9 mouse cellular contexts compared by ENCODE assay signal in the genomic region with DNA sequence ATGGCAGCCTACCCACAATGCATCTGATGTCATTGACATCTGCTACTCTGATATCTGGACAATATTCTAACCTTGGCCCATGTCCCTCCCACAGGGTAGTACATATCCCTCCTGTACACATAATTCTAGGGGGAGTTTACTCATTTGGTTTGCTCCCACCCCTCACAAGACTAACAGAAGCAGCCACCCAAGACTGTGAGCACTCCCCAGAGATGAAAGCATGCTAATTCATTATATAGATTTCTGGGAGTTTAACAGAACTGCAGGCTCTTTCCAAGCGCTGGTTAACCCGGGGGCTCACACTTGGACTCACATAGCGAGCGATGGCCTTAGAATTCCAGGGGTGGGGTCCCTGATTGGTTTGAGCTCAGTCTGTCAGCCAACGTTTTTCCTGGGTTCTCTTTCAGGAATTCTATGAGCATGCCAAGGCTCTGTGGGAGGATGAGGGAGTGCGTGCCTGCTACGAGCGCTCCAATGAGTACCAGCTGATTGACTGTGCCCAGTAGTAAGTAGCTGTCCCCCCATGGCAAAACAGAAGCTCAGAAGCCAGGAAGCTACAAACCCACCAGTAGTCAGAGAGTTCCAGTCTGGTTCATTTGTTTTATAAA. TPM values are rescaled to one million over a fixed set of nuclear protein-coding genes. Genes with fewer than 3 reads are reported as not detected.
DNase-seq lines count a peak whose midpoint lies in the region; ATAC-seq and TF ChIP-seq lines count a peak whose summit lies in the region.
"Had no signal": no experiment of that assay in that cellular context is flagged by ENCODE, and none has a peak within 500 bp of the region (broad histone marks: within the 10 kb centered on the region; RNA-seq: fewer than 3 reads in every experiment).

No protein-coding gene starts in this region.

- TF ChIP-seq EP300 in heart, adult 2 months (IDR thresholded peaks at IDR 0.05; ENCODE audit: insufficient read depth, low read depth, low read length): no peak

- intact Hi-C loops in heart, adult 2 months (cut with DNase I): loop anchor here (1.0 kb wide), 1 partner anchor 12 kb away; no protein-coding TSS in a partner anchor
- intact Hi-C loops in heart, postnatal 25 days (cut with DNase I): no loop called here

- no peak for TF ChIP-seq POLR2A in heart, adult 2 months (IDR thresholded peaks at IDR 0.05; ENCODE audit: insufficient read depth, low read depth, low read length)
- TF ChIP-seq POLR2A in olfactory bulb, adult 2 months (IDR thresholded peaks at IDR 0.05; ENCODE audit: insufficient read depth, low read depth, low read length): no peak

- no peak for TF ChIP-seq CTCF in heart, adult 2 months (IDR thresholded peaks at IDR 0.05)
- no peak for TF ChIP-seq CTCF in olfactory bulb, adult 2 months (IDR thresholded peaks at IDR 0.05; ENCODE audit: insufficient read depth, low read depth, low read length)

- peaks cover 11% of the 10 kb centered on the region for H3K79me2 ChIP-seq in heart, adult 2 months (replicated peaks; ENCODE audit: control insufficient read depth, insufficient read depth, low read length)

- H3K27me3 ChIP-seq in heart, adult 2 months (ENCODE audit: control insufficient read depth, insufficient read depth, low read length): no peaks in the 10 kb centered on the region
- no peaks in the 10 kb centered on the region for H3K27me3 ChIP-seq in lung, embryonic 16.5 days (ENCODE audit: control insufficient read depth, insufficient read depth, low read depth, low read length)
- no peaks in the 10 kb centered on the region for H3K27me3 ChIP-seq in intestine, embryonic 15.5 days (replicated peaks)

- ATAC-seq in lung, embryonic 16.5 days (ENCODE audit: low read depth): no peak
- ATAC-seq in intestine, embryonic 15.5 days: no peak

- WGBS in heart, adult 2 months: 26% methylated on average over 8 of the region's 8 CpGs
- WGBS in lung, embryonic 16.5 days: 40% methylated on average over 8 of the region's 8 CpGs
- 52% methylated on average over 8 of the region's 8 CpGs for WGBS in intestine, embryonic 15.5 days
- WGBS in olfactory bulb, adult 2 months: 36% methylated on average over 8 of the region's 8 CpGs

- peak overlapping the region; percentile 32; the same call in 1 of the 2 replicates for H3K4me3 ChIP-seq in heart, adult 2 months
- H3K4me3 ChIP-seq in lung, embryonic 16.5 days (ENCODE audit: low read length): no peak overlapping the region
- no peak overlapping the region for H3K4me3 ChIP-seq in intestine, embryonic 15.5 days (replicated peaks)
- no peak overlapping the region for H3K4me3 ChIP-seq in olfactory bulb, adult 2 months (ENCODE audit: insufficient read depth, low read depth, low read length)
- H3K4me3 ChIP-seq: erythroblast, embryonic 14.5 days had no signal

- H3K36me3 ChIP-seq in heart, adult 2 months (ENCODE audit: control insufficient read depth, insufficient read depth, low read length): peaks cover 55% of the 10 kb centered on the region
- H3K36me3 ChIP-seq in lung, embryonic 16.5 days (ENCODE audit: control insufficient read depth, insufficient read depth, low read length): peaks cover 35% of the 10 kb centered on the region
- H3K36me3 ChIP-seq in intestine, embryonic 15.5 days: peaks cover 26% of the 10 kb centered on the region

- DNase-seq in heart, adult 2 months: no peak
- DNase-seq in heart, postnatal 25 days (ENCODE audit: low spot score): no peak
- DNase-seq in lung, postnatal 14 days: no peak
- no peak for DNase-seq in adrenal gland, postnatal 36 days
- DNase-seq in cerebellum, adult 9-11 months: no peak

- no peak overlapping the region for H3K9ac ChIP-seq in heart, adult 2 months (ENCODE audit: low read depth, low read length)
- H3K9ac ChIP-seq in lung, embryonic 16.5 days (ENCODE audit: low read length): 0 out of 2 replicates have a peak overlapping the region, but pooled peaks have one; percentile 1
- H3K9ac ChIP-seq in intestine, embryonic 15.5 days: no peak overlapping the region

- peaks cover 37% of the 10 kb centered on the region for H3K4me1 ChIP-seq in heart, adult 2 months (ENCODE audit: control insufficient read depth, insufficient read depth, low read length)
- peaks cover 51% of the 10 kb centered on the region for H3K4me1 ChIP-seq in lung, embryonic 16.5 days (replicated peaks; ENCODE audit: control insufficient read depth, insufficient read depth, low read length)
- peaks cover 24% of the 10 kb centered on the region for H3K4me1 ChIP-seq in intestine, embryonic 15.5 days (replicated peaks)
- peaks cover 23% of the 10 kb centered on the region for H3K4me1 ChIP-seq in olfactory bulb, adult 2 months (ENCODE audit: control insufficient read depth, insufficient read depth, low read length)

- no peaks in the 10 kb centered on the region for H3K9me3 ChIP-seq in lung, embryonic 16.5 days (ENCODE audit: control insufficient read depth, low read length)
- no peaks in the 10 kb centered on the region for H3K9me3 ChIP-seq in intestine, embryonic 15.5 days

- peak overlapping the region; percentile 90 for H3K27ac ChIP-seq in heart, adult 2 months
- H3K27ac ChIP-seq in lung, embryonic 16.5 days (ENCODE audit: low read length): peak overlapping the region; percentile 78
- H3K27ac ChIP-seq in intestine, embryonic 15.5 days: peak overlapping the region; percentile 49
- 0 out of 2 replicates have a peak overlapping the region, but pooled peaks have one; percentile 27 for H3K27ac ChIP-seq in olfactory bulb, adult 2 months (ENCODE audit: insufficient read depth, low read depth, low read length)

- H3K4me2 ChIP-seq in lung, embryonic 16.5 days (ENCODE audit: low read depth, low read length): no peak overlapping the region
- no peak overlapping the region for H3K4me2 ChIP-seq in intestine, embryonic 15.5 days (replicated peaks)

RNA-seq across cellular contexts. Expression of a gene that starts 3.6 kb away (rescaled TPM):
- 1 to 10 TPM; 1.6 to 1.8 TPM for total RNA-seq in heart, adult 2 months (2021)
- 0.12 TPM in 1 of 2 replicates, not detected in the other for polyA plus RNA-seq in heart, adult 2 months (2012; rRNA removed)
- total RNA-seq in heart, postnatal 25 days (2021): 1 to 10 TPM; 1.6 to 2.2 TPM
- 16.9 and 55.8 TPM in 2 replicates for polyA plus RNA-seq in lung, embryonic 16.5 days (2015; fragmentation: Nextera tagmentation; extraction: Ambion mirVana)
- polyA plus RNA-seq in intestine, embryonic 15.5 days (2015; fragmentation: Nextera tagmentation; extraction: Ambion mirVana): 29.6 and 40.8 TPM in 2 replicates
- not detected in 2 replicates for polyA plus RNA-seq in olfactory bulb, adult 2 months (2012; ENCODE audit: insufficient read depth, insufficient read length, low replicate concordance, missing spikeins)
- total RNA-seq in adrenal gland, postnatal 36 days (2021): 1 to 10 TPM; 2.2 to 2.6 TPM

RNA-seq across cellular contexts. Expression of a gene that starts 58.8 kb away (rescaled TPM):
- 1,000 to 10,000 TPM; 1,140 to 1,235 TPM for total RNA-seq in heart, adult 2 months (2021)
- 1,079 and 1,189 TPM in 2 replicates for polyA plus RNA-seq in heart, adult 2 months (2012; rRNA removed)
- total RNA-seq in heart, postnatal 25 days (2021): 1,000 to 10,000 TPM; 1,170 to 1,213 TPM
- 1,083 and 1,573 TPM in 2 replicates for polyA plus RNA-seq in lung, embryonic 16.5 days (2015; fragmentation: Nextera tagmentation; extraction: Ambion mirVana)
- 1,496 and 1,641 TPM in 2 replicates for polyA plus RNA-seq in intestine, embryonic 15.5 days (2015; fragmentation: Nextera tagmentation; extraction: Ambion mirVana)
- polyA plus RNA-seq in olfactory bulb, adult 2 months (2012; ENCODE audit: insufficient read depth, insufficient read length, low replicate concordance, missing spikeins): 195 and 698 TPM in 2 replicates
- total RNA-seq in adrenal gland, postnatal 36 days (2021): 1,000 to 10,000 TPM; 2,444 to 2,615 TPM

Comparison
In these comparisons a context has a peak if more than half of its experiments do, and no peak if none do; other contexts are left out.
1. H3K27ac ChIP-seq: peak in every context shown above with its lines; median percentile 90 in heart, adult 2 months; 78 in lung, embryonic 16.5 days; 49 in intestine, embryonic 15.5 days; 27 in olfactory bulb, adult 2 months.
2. RNA of a gene that starts 3.6 kb away (polyA plus RNA-seq): 29.6 to 40.8 TPM in intestine, embryonic 15.5 days and 16.9 to 55.8 TPM in lung, embryonic 16.5 days; 0.12 TPM in heart, adult 2 months and not detected in olfactory bulb, adult 2 months; every median in the first group is over 10 times any median in the second.